Comparison of ENCODE assay signal across 18 mouse cellular contexts in the genomic region with DNA sequence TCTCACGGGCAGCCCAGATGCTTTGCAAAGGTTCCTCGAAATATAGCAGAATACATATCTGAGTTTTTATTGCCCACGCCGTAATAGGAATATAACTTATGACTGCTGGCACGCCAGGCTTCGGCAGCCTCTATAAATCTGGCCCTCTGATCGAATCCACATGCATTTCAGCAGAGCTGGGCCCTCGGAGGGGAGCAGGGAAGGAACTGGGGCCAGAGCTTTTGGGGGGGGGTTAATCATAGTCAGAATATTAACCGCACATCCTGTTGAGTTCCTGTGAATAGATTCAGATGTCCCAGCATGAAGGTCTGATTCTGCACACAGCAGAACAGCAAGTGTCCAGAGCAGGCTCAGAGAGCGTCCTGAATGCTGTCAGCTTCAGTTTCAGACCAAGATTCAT. TPM values are rescaled to one million over a fixed set of nuclear protein-coding genes. Genes with fewer than 3 reads are reported as not detected.
DNase-seq lines count a peak whose midpoint lies in the region; ATAC-seq and TF ChIP-seq lines count a peak whose summit lies in the region.
"Had no signal": no experiment of that assay in that cellular context is flagged by ENCODE, and none has a peak within 500 bp of the region (broad histone marks: within the 10 kb centered on the region; RNA-seq: fewer than 3 reads in every experiment).

No protein-coding gene starts in this region.

- no peak overlapping the region for H3K9ac ChIP-seq in hindbrain, embryonic 14.5 days
- no peak overlapping the region for H3K9ac ChIP-seq in lung, postnatal 0 days (replicated peaks; ENCODE audit: low read depth)
- H3K9ac ChIP-seq: liver, embryonic 12.5 days; lung, embryonic 14.5 days had no signal

- ATAC-seq in hindbrain, embryonic 14.5 days (ENCODE audit: low FRiP score): no peak
- no peak for ATAC-seq in lung, postnatal 0 days
- ATAC-seq: activated CD4-positive, CD25-positive, alpha-beta regulatory T cell, adult 4 months; liver, embryonic 12.5 days had no signal

- H3K36me3 ChIP-seq in hindbrain, embryonic 10.5 days: no peaks in the 10 kb centered on the region
- H3K36me3 ChIP-seq in hindbrain, embryonic 14.5 days (replicated peaks; ENCODE audit: control insufficient read depth, insufficient read depth): no peaks in the 10 kb centered on the region
- no peaks in the 10 kb centered on the region for H3K36me3 ChIP-seq in lung, postnatal 0 days (ENCODE audit: insufficient read depth, low read length)
- H3K36me3 ChIP-seq: forebrain, embryonic 10.5 days; G1E; liver, embryonic 12.5 days had no signal

- no peaks in the 10 kb centered on the region; the same call in 1 of the 2 replicates for H3K27me3 ChIP-seq in hindbrain, embryonic 10.5 days (ENCODE audit: insufficient read depth, poor library complexity, severe bottlenecking)
- no peaks in the 10 kb centered on the region for H3K27me3 ChIP-seq in hindbrain, embryonic 14.5 days (ENCODE audit: control insufficient read depth, insufficient read depth, low read length)
- H3K27me3 ChIP-seq in lung, postnatal 0 days (replicated peaks; ENCODE audit: insufficient read depth, low read length): no peaks in the 10 kb centered on the region

- no peak overlapping the region for H3K4me3 ChIP-seq in hindbrain, embryonic 10.5 days
- no peak overlapping the region for H3K4me3 ChIP-seq in hindbrain, embryonic 14.5 days (replicated peaks; ENCODE audit: low read length)
- H3K4me3 ChIP-seq in lung, postnatal 0 days (ENCODE audit: low read depth, low read length): no peak overlapping the region
- H3K4me3 ChIP-seq: gastrocnemius, adult 2 months; liver, embryonic 12.5 days had no signal

- no peak for TF ChIP-seq EP300 in lung, postnatal 0 days (IDR thresholded peaks at IDR 0.05)

- no peak for TF ChIP-seq CTCF in lung, postnatal 0 days (IDR thresholded peaks at IDR 0.05)

- peaks cover 40% of the 10 kb centered on the region for H3K4me1 ChIP-seq in hindbrain, embryonic 10.5 days (replicated peaks)
- H3K4me1 ChIP-seq in hindbrain, embryonic 14.5 days (replicated peaks; ENCODE audit: control insufficient read depth, insufficient read depth, low read length): peaks cover 12% of the 10 kb centered on the region; the same call in 1 of the 2 replicates
- H3K4me1 ChIP-seq in lung, postnatal 0 days (ENCODE audit: insufficient read depth, low read depth, low read length): no peaks in the 10 kb centered on the region
- H3K4me1 ChIP-seq: liver, embryonic 12.5 days had no signal

- no peaks in the 10 kb centered on the region for H3K9me3 ChIP-seq in hindbrain, embryonic 10.5 days
- no peaks in the 10 kb centered on the region for H3K9me3 ChIP-seq in hindbrain, embryonic 14.5 days (ENCODE audit: control insufficient read depth, low read length)
- no peaks in the 10 kb centered on the region for H3K9me3 ChIP-seq in lung, postnatal 0 days (ENCODE audit: low read length)
- H3K9me3 ChIP-seq: forebrain, embryonic 10.5 days; liver, embryonic 12.5 days had no signal

- H3K4me2 ChIP-seq in hindbrain, embryonic 14.5 days (replicated peaks): no peak overlapping the region
- no peak overlapping the region for H3K4me2 ChIP-seq in lung, postnatal 0 days (replicated peaks; ENCODE audit: low read depth, low read length)
- H3K4me2 ChIP-seq: heart, embryonic 11.5 days; liver, embryonic 12.5 days; lung, embryonic 14.5 days had no signal

- 0 out of 2 replicates have a peak overlapping the region, but pooled peaks have one; percentile 9 for H3K27ac ChIP-seq in hindbrain, embryonic 10.5 days
- no peak overlapping the region for H3K27ac ChIP-seq in hindbrain, embryonic 14.5 days
- no peak overlapping the region for H3K27ac ChIP-seq in lung, postnatal 0 days (ENCODE audit: low read length)
- H3K27ac ChIP-seq: gastrocnemius, adult 2 months; liver, embryonic 12.5 days; macrophage had no signal

- 73% methylated on average over 10 of the region's 10 CpGs for WGBS in hindbrain, embryonic 10.5 days
- 69% methylated on average over 10 of the region's 10 CpGs for WGBS in hindbrain, embryonic 14.5 days
- WGBS in lung, postnatal 0 days: 79% methylated on average over 10 of the region's 10 CpGs

- no peak for DNase-seq in hindbrain, embryonic 10.5 days (ENCODE audit: low spot score)
- no peak for DNase-seq in hindbrain, embryonic 14.5 days (ENCODE audit: low spot score)
- peak; percentile 14 for DNase-seq in brain, adult 2 months (ENCODE audit: low read depth, low spot score)
- peak; percentile 53 for DNase-seq in forelimb bud, embryonic 11.5 days (ENCODE audit: low read depth, low spot score)
- DNase-seq in mesoderm, embryonic 11.5 days (ENCODE audit: low read depth, low spot score): peak; percentile 60
- no peak for DNase-seq in lung, postnatal 0 days (ENCODE audit: low spot score)
- no peak for DNase-seq in lung, postnatal 10 days
- DNase-seq in thymus, adult 18-20 months: no peak
- DNase-seq: kidney, adult 11 months had no signal

RNA-seq across cellular contexts. Expression of gene Aym1, which starts 17.2 kb away (rescaled TPM):
- not detected in 2 replicates for polyA plus RNA-seq in hindbrain, embryonic 10.5 days (2016; fragmentation: Nextera tagmentation; extraction: Ambion mirVana)
- polyA plus RNA-seq in hindbrain, embryonic 14.5 days (2014; fragmentation: Nextera tagmentation; extraction: Ambion mirVana): not detected in 2 replicates
- polyA plus RNA-seq in lung, postnatal 0 days (2015; fragmentation: Nextera tagmentation; extraction: Ambion mirVana): not detected in 2 replicates
- polyA plus RNA-seq: activated CD4-positive, CD25-positive, alpha-beta regulatory T cell, adult 4 months; forebrain, embryonic 10.5 days; G1E; heart, embryonic 11.5 days; liver, embryonic 12.5 days; lung, embryonic 14.5 days; macrophage; stomach, embryonic 16.5 days had no signal

Comparison
In these comparisons a context has a peak if more than half of its experiments do, and no peak if none do; other contexts are left out.
1. DNase-seq: peak in brain, adult 2 months (single experiment), forelimb bud, embryonic 11.5 days (single experiment) and mesoderm, embryonic 11.5 days (single experiment); none in hindbrain, embryonic 10.5 days (single experiment), hindbrain, embryonic 14.5 days (single experiment), lung, postnatal 0 days (single experiment), lung, postnatal 10 days (single experiment) and thymus, adult 18-20 months (0 of 2).